Mouse (Mus musculus) mammary gland, adult 2 months (tissue): ENCODE measurements around the gene Plpp6. TPM values are rescaled to one million over a fixed set of nuclear protein-coding genes. Genes with fewer than 3 reads are reported as not detected.

Experiments
- polyA plus RNA-seq: library from polyadenylated mRNA; depleted of rRNA; stranded (reverse); fragments of >200 nt; gene quantifications from 2 replicates; pipeline ENCODE4 v1.2.3, GENCODE M21; 2012; ENCODE audit warnings: low replicate concordance; rRNA removed

Gene Plpp6
- 9.8 and 19.0 TPM in 2 replicates for polyA plus RNA-seq

DNA sequence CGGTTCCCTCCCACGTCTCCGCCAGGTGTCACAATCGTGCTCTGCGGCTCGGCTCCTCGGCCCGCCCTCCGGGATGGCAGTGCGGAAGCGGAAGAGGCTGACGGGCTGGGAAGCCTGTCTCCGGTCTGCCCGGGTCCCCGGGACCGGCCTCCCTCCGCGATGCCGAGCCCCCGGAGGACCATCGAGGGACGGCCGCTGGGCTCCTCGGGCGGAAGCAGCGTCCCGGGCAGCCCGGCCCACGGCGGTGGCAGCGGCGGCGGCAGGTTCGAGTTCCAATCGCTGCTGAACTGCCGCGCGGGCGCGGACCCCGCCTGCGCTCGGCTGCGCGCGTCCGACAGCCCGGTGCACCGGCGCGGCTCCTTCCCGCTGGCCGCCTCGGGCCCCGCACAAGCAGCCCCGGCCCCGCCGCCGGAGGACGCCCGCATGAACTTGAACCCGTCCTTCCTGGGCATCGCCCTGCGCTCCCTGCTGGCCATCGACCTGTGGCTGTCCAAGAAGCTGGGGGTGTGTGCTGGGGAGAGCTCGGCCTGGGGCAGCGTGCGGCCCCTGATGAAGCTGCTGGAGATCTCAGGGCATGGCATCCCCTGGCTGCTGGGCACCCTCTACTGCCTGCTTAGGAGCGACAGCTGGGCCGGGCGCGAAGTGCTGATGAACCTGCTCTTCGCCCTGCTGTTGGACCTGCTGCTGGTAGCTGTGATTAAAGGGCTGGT, at the start of gene Plpp6:
TSS of gene Plpp6 (plus strand) at position 112 of the 710 bp plus-strand sequence.

DNA sequence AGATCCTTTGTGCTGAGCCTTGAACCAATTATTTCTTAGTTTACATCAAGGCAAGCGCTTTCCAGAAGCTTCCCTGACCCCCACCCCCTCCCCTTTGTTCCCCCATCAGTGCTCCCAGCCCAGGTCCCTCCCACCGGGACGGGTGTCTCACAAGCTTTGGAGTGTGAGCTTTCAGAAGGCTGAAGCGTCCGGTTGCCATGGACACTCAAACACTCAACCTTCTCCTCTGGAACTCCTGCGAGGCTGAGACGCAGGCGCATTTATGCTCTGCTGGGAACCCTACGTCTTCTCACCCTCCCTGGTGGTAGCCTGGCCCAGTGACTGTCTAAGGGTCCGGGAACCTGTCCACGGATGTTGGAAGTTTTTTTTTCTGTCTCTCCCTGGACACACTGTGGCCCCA, 3.9 kb downstream of the Plpp6 start, which contains the start of gene 4430402I18Rik:
TSS of gene 4430402I18Rik (minus strand) at position 149 of the 400 bp plus-strand sequence.

DNA sequence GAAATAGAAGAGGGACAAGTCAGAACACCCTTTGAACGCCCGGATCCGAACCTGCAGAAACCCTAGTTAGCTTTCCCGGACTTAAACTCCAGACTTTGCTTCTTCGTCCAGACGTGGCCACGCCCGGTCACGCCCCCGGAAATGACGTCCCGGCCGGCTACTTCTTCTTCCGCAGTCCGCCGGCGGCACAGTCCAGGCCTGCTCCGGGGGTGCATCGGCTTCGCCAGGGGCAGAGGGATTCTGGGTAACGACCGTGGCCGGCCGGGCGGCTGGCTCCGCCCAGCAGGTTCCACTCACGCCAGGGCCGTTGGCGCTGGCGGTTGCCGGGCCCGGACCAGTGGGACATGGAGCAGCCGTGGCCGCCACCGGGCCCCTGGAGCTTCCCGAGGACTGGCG, 26.4 kb downstream of the Plpp6 start, which contains the start of gene Cdc37l1:
TSS of gene Cdc37l1 (plus strand) at position 159 of the 396 bp plus-strand sequence.

Other genes starting within 250 kb of the Plpp6 start
- gene Slc1a1, start 128.9 kb upstream of the Plpp6 start, polyA plus RNA-seq: 1.3 and 2.3 TPM in 2 replicates
- gene 4430402I18Rik, start 3.8 kb downstream of the Plpp6 start, polyA plus RNA-seq: 1.9 and 4.6 TPM in 2 replicates
- 8.5 and 15.4 TPM in 2 replicates for gene Cdc37l1, start 26.4 kb downstream of the Plpp6 start, polyA plus RNA-seq
- gene Ak3, start 84.0 kb downstream of the Plpp6 start, polyA plus RNA-seq: 94.7 and 111 TPM in 2 replicates
- gene Rcl1, start 137.4 kb downstream of the Plpp6 start, polyA plus RNA-seq: 19.6 and 30.1 TPM in 2 replicates